Mouse (Mus musculus) spleen, adult 10 weeks (tissue): ENCODE data around the gene Nubpl. TPM values are rescaled to one million over a fixed set of nuclear protein-coding genes. Genes with fewer than 3 reads are reported as not detected.

Experiments
- polyA plus RNA-seq: library from polyadenylated mRNA; stranded (reverse); fragments of 350-450 nt; fragmentation: Illumina TruSeq; extraction: RNeasy Lipid Tissue Mini Kit (QIAGEN cat#74804); gene quantifications from one replicate; pipeline ENCODE4 v1.2.3, GENCODE M21; 2015; ENCODE audit warnings: low replicate concordance; ENCODE audit not compliant: insufficient read depth

Nubpl gene
- 5.5 TPM for polyA plus RNA-seq

DNA sequence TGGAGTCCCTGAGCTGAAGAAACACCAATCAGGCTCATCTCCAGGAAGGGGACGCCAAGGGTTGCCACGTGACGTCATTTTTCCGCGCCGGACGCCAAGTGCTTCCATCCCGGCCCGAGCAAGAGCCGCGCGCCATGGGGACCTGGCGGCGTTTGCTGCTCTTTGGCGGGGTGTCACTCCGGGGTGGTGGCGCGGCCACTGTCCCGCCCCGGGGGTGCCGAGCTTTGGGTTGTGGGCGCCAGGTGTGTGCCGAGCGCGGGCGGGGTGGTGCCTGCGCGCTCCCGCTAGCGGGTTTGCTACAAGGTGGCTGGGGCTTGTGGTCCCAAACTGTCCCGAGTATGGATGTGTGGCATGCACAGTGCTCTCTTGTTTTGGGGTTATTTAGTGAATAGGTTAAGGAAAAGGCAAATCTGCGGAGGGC, at the start of gene Nubpl:
TSS of gene Nubpl (plus strand) at position 88 of the 421 bp plus-strand sequence.

Other genes with a start within 250 kb of the Nubpl start
- 15.0 TPM for gene Heatr5a, start 126.4 kb upstream of the Nubpl start, polyA plus RNA-seq
- 6.9 TPM for gene Dtd2, start 91.2 kb upstream of the Nubpl start, polyA plus RNA-seq
- gene Gpr33, start 69.7 kb upstream of the Nubpl start, polyA plus RNA-seq, result 2.0 TPM